Mouse (Mus musculus) forebrain, embryonic 10.5 days (tissue): ENCODE data around the gene Myo9b. TPM values are rescaled to one million over a fixed set of nuclear protein-coding genes. Genes with fewer than 3 reads are reported as not detected.

ENCODE experiments used
- DNase-seq: peaks from one replicate; pipeline ENCODE4 v3.0.0-alpha.2; 2017; ENCODE audit warnings: low spot score; ENCODE audit errors: extremely low spot score
- H3K27ac ChIP-seq: fragments of 300-500 bp; sonication (generic); 2 replicates; pipeline ENCODE4 v1.5.1; 2016; ENCODE audit warnings: mild to moderate bottlenecking
- H3K27me3 ChIP-seq: fragments of 300-500 bp; sonication (generic); 2 replicates; pipeline ENCODE4 v1.6.1; 2016; ENCODE audit warnings: mild to moderate bottlenecking; ENCODE audit not compliant: poor library complexity, severe bottlenecking
- H3K36me3 ChIP-seq: fragments of 300-500 bp; sonication (generic); replicated peaks from 2 replicates; pipeline ENCODE4 v1.6.1; 2016; ENCODE audit warnings: mild to moderate bottlenecking, moderate library complexity
- H3K4me1 ChIP-seq: fragments of 300-500 bp; sonication (generic); 2 replicates; pipeline ENCODE4 v1.6.1; 2016
- H3K4me3 ChIP-seq: fragments of 300-500 bp; sonication (generic); 2 replicates; pipeline ENCODE4 v1.5.1; 2016; ENCODE audit warnings: mild to moderate bottlenecking, moderate library complexity
- H3K9me3 ChIP-seq: fragments of 300-500 bp; sonication (generic); 2 replicates; pipeline ENCODE4 v1.6.1; 2016; ENCODE audit warnings: mild to moderate bottlenecking, moderate library complexity
- WGBS: fragments of 180-500 bp; shearing (Covaris S2); methylation state at CpG from one replicate; pipeline ENCODE4 v1.1.7; 2016; 5-methylcytosine and 5-hydroxymethylcytosine counted together
- polyA plus RNA-seq: library from polyadenylated mRNA; unstranded; fragments of >200 nt; fragmentation: Nextera tagmentation; extraction: Ambion mirVana; gene quantifications from 2 replicates; pipeline ENCODE4 v1.2.1, GENCODE M21; 2016

Myo9b gene
- polyA plus RNA-seq, 1 experiment from 2014 or later: 26.0 TPM

DNA sequence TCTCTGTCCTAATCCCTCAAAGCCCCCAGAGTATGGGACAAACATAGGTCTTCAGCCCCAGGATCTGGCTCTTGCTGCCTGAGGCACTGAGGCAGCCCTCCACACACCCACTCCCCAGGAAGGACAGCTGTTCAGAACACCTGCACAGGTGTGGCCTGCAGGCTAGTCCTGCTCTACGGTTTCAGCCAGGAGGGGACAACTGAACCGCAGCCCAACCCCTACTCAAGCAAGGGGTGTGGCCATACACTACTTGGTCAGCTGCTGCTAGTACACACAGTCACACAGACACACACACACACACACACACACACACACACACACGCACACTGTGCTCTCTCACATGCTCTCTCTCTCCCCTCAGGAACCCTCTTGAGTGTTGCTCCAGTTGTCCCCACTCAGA, 111.3 kb downstream of the Myo9b start:
- peak overlapping the region; percentile 71; the same call in 1 of the 2 replicates for H3K4me3 ChIP-seq

DNA sequence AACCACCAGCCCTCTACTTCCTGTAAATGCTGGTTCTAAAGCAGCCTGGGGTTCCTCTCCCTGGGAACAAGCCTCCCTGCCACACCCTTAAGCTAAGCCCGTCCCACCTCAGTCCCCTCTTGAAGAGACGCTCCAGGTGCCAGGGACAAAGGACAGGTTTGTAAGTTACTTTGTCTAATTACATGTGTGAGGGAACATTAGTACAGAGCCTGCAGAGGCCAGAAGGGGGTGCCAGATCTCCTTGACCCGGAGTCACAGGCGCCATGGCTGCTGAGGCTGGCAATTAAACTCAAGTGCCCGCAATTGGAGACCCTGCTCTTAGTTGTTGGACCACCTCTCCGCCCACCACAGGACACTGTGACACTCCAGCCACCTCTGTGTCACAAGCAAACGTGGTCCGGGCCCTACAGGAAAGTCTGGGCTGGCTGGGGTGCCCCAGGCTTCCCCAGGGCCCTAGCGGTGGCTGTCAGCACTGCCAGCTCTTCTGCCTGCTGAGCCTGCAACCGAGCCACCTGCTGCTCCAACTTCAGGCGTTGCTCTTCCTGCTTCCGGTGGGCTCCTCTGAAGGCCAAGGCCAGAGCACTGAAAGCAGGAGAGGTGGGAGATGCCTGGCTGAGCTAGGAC, 112.8 kb downstream of the Myo9b start:
- DNase-seq: no peak
- Histone ChIP-seq H3K36me3 (no peaks in the 10 kb centered on the region), H3K4me1 (peaks cover 37% of the 10 kb centered on the region), H3K27ac (peak overlapping the region; percentile 48), H3K27me3 (no peaks in the 10 kb centered on the region), H3K9me3 (no peaks in the 10 kb centered on the region), H3K4me3 (peak overlapping the region; percentile 6; the same call in 1 of the 2 replicates)
- WGBS: 76% methylated on average over 12 of the region's 12 CpGs

More for the DNA sequence above, 111.3 kb downstream of the Myo9b start:
- H3K9me3 ChIP-seq: no peaks in the 10 kb centered on the region
- DNase-seq: no peak
- H3K36me3 ChIP-seq: peaks cover 4% of the 10 kb centered on the region
- H3K4me1 ChIP-seq: peaks cover 52% of the 10 kb centered on the region
- H3K27ac ChIP-seq: peak overlapping the region; percentile 98
- 52% methylated on average over 3 of the region's 3 CpGs for WGBS
- no peaks in the 10 kb centered on the region for H3K27me3 ChIP-seq

DNA sequence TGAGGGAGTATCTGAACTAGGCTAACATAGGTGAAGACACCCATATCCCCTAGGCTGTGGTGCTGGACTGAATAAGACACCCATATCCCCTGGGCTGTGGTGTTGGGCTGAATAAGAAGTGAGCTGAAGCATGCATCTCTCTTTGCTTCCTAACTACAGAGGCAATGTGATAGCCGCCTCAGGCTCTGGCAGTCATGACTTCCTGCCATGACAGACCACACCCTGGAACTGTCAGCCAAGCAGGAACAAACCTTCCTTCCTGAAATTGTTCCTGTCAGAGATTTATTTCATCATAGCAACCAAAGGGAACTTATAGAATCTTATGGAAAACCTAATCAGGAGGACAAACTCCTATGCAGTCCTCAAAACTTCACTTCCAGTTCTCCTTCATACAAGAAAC, 115.8 kb downstream of the Myo9b start:
- Histone ChIP-seq H3K27me3 (no peaks in the 10 kb centered on the region), H3K36me3 (no peaks in the 10 kb centered on the region), H3K4me1 (peaks cover 24% of the 10 kb centered on the region), H3K4me3 (no peak overlapping the region), H3K9me3 (no peaks in the 10 kb centered on the region), H3K27ac (no peak overlapping the region)
- no peak for DNase-seq
- WGBS: 78% methylated on average over 1 of the region's 1 CpGs

DNA sequence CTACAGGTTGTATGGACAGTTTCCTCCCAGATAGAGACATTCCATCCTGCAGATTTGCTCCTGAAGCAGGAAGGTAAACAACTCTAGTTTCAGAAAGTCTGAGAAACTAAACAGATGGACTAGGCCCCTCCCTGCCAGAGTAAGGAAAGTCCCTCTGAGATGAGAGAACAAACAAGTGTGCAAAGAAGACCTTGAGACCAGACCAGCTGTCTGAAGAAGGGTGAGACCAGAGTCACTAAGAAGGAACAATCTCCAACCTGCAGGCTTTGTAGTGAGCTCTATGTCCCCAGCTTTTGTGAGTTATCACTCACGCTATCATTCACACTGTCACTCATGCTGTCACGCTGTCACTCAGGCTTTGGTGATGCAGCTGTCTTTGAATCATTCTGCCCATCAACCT, 119.2 kb downstream of the Myo9b start:
- Histone ChIP-seq H3K9me3 (no peaks in the 10 kb centered on the region), H3K4me3 (no peak overlapping the region), H3K27me3 (no peaks in the 10 kb centered on the region), H3K36me3 (no peaks in the 10 kb centered on the region), H3K27ac (no peak overlapping the region), H3K4me1 (peaks cover 18% of the 10 kb centered on the region)
- DNase-seq: no peak
- WGBS: 86% methylated on average over 2 of the region's 2 CpGs

DNA sequence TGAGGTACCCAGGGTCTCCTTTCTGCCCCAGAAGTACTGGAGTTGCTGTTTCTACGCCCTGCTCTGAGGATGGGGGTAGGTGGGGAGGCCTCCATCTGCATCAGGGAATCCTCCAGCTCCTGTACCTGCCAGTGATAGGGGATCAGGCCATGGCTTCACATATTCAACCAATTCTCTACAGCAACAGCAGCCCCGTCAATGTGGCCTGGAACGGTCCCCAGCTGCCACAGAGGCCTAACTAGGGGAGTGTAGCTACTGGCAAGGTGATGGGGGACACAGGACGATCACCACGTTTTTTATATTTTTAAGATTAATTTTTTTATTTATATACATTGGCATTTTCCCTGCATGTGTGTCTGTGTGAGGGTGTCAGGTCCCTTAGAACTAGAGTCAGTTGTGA, 119.9 kb downstream of the Myo9b start:
- Histone ChIP-seq H3K4me1 (peaks cover 22% of the 10 kb centered on the region), H3K4me3 (no peak overlapping the region), H3K9me3 (no peaks in the 10 kb centered on the region), H3K36me3 (no peaks in the 10 kb centered on the region), H3K27me3 (no peaks in the 10 kb centered on the region), H3K27ac (no peak overlapping the region)
- DNase-seq: no peak
- WGBS: 77% methylated on average over 5 of the region's 5 CpGs

DNA sequence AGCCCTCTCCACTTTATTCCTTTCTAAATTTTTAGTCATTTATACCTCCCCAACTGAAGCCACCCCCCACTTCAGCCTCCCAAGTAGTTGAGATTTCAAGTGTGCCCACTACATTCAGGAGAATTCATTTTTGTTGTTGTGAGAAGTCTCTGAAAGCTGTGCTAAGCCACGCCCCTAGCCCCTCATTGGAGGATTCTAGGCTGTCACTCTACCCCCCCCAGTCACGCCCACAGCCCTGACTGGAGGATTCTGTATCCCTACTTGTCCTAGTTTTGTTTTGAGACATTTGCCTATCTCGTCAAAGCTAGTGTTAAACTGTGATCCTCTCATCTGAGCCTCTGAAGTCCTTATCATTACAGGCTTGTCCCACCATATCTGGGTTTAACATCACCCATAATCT, 120.4 kb downstream of the Myo9b start:
- H3K27me3 ChIP-seq: no peaks in the 10 kb centered on the region
- peaks cover 27% of the 10 kb centered on the region for H3K4me1 ChIP-seq
- no peaks in the 10 kb centered on the region for H3K36me3 ChIP-seq
- DNase-seq: no peak
- no peaks in the 10 kb centered on the region for H3K9me3 ChIP-seq
- H3K4me3 ChIP-seq: peak overlapping the region; percentile 27
- H3K27ac ChIP-seq: 0 out of 2 replicates have a peak overlapping the region, but pooled peaks have one; percentile 20
- WGBS: 13% methylated on average over 3 of the region's 3 CpGs

DNA sequence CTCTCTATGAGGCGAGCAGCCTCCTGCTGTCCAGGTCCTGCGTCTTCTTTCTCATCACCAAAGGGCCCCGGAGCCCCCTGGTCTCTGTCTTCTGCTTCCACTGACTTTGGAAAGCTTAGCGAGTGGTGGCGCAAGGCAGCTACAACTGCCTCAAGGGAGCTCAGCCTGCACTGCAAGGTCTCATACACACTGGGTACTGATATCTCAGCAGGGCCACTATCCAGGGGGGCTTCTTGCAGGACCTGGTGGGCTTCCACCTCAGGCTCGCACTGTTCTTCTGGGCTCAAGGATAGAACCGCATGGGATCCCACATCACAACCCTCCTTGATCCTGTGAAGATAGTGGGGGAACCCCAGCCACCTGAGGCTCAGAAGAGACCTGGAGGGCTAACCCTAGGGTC, 122.0 kb downstream of the Myo9b start:
- Histone ChIP-seq H3K36me3 (peaks cover 14% of the 10 kb centered on the region), H3K27me3 (no peaks in the 10 kb centered on the region), H3K4me1 (peaks cover 27% of the 10 kb centered on the region), H3K9me3 (no peaks in the 10 kb centered on the region), H3K27ac (peak overlapping the region; percentile 54; the same call in 1 of the 2 replicates), H3K4me3 (peak overlapping the region; percentile 15)
- no peak for DNase-seq
- WGBS: 88% methylated on average over 7 of the region's 7 CpGs

DNA sequence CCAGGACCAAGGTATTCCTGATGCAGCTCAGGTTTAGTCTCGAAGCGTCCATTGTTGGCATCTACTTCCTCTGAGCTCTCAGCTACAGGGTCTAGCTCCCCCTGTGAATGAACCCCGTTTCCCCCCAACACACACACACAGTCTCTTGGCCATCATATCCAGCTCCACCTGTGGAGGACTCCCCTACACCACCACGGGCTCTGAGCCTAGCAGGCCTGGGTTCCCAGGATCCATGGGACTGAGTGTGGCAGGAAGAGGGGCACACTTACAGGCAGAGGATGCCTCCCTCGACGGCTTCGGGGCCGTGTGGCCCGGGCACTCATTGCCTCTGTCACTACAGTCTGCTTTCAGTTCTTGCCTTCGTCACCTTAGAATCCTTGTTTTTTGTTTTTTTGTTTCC, 122.6 kb downstream of the Myo9b start:
- peak overlapping the region; percentile 54; the same call in 1 of the 2 replicates for H3K27ac ChIP-seq
- H3K4me3 ChIP-seq: no peak overlapping the region; the same call in 1 of the 2 replicates
- H3K27me3 ChIP-seq: no peaks in the 10 kb centered on the region
- DNase-seq: no peak
- 89% methylated on average over 10 of the region's 10 CpGs for whole genome bisulfite sequencing
- H3K36me3 ChIP-seq: peaks cover 20% of the 10 kb centered on the region
- H3K4me1 ChIP-seq: peaks cover 27% of the 10 kb centered on the region
- H3K9me3 ChIP-seq: no peaks in the 10 kb centered on the region

DNA sequence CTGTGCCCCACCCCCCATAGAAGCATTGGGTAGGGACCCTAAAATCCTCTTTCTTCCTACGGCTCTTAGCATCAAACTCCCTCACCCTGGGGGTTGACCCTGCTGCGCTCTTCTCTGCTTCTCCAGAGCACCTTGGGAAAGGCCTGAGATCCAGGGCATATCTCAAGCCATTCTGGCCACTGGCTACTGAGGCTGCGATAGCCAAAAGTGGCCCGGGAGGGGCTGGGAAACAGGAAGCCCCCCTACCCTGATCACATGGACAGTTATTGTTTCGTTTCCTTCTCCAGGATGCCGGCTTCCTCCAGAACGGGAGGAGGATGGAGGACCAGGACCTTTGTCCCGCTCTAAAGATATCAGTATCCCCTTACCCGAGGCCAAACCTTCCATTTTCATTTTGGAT, 123.1 kb downstream of the Myo9b start, which contains the start of gene Ushbp1:
TSS of gene Ushbp1 (minus strand) at position 174 of the 400 bp plus-strand sequence.
- H3K4me1 ChIP-seq: peaks cover 27% of the 10 kb centered on the region
- H3K9me3 ChIP-seq: no peaks in the 10 kb centered on the region
- no peaks in the 10 kb centered on the region for H3K27me3 ChIP-seq
- peak within 1 kb of the TSS; percentile 87 for H3K27ac ChIP-seq
- peak within 1 kb of the TSS; percentile 79 for H3K4me3 ChIP-seq
- whole genome bisulfite sequencing: 84% methylated on average over 9 of the region's 9 CpGs
- no peak for DNase-seq
- peaks cover 25% of the 10 kb centered on the region for H3K36me3 ChIP-seq

DNA sequence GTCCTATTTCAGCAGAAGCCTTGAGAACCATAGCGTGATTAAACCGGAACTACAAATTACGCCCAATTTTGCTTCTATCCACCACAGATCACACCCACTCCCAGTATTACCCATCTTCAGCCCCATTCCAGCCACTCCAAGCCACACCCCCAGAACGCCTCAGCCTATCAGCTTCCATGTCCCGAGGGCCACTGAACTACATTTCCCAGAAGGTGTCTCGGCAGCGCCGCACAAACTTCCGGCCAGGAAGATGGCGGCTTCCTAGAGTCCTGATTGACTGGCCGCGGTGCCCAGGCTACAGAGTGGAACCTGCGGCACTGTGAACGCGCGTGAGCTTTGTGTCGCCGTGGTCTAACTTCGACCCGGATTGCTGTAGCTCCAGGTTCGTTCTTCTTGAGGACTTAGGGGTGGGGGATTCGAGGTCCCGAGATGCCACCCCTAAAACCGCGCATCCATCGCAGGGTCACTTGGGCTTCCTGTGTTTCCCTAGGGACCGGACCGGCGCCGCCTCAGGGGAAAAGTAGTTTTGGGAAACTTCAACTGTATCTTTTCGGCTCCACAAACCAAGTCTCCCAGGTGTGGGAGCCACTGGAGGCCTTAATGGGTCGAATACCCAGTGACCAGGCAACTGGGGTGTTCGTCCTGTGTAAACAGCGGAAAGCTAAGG, 124.3 kb downstream of the Myo9b start, which contains the start of gene Babam1:
TSS of gene Babam1 (plus strand) at position 223 of the 667 bp plus-strand sequence.
- H3K4me3 ChIP-seq: peak within 1 kb of the TSS; percentile 79
- peaks cover 27% of the 10 kb centered on the region for H3K4me1 ChIP-seq
- DNase-seq: peak; percentile 93
- 1% methylated on average over 34 of the region's 34 CpGs for WGBS
- no peaks in the 10 kb centered on the region for H3K9me3 ChIP-seq
- no peaks in the 10 kb centered on the region for H3K27me3 ChIP-seq
- H3K36me3 ChIP-seq: peaks cover 33% of the 10 kb centered on the region
- H3K27ac ChIP-seq: peak within 1 kb of the TSS; percentile 87

DNA sequence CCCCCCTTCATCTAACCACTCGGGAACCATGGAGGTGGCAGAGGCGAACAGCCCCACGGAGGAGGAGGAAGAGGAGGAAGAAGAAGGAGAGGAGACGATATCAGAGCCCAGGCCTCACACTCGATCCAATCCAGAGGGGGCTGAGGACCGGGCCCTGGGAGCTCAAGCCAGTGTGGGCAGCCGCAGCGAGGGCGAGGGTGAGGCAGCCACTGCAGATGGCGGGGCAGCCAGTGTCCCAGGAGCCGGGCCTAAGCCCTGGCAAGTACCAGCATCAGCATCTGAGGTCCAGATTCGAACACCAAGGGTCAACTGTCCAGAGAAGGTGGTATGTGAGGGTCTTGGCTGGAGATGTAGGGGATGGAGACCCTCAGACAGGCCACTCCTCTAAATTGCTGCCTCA, 125.2 kb downstream of the Myo9b start:
- Histone ChIP-seq H3K4me3 (peak overlapping the region; percentile 79), H3K36me3 (peaks cover 37% of the 10 kb centered on the region), H3K4me1 (peaks cover 23% of the 10 kb centered on the region), H3K27ac (no peak overlapping the region; the same call in 1 of the 2 replicates), H3K27me3 (no peaks in the 10 kb centered on the region), H3K9me3 (no peaks in the 10 kb centered on the region)
- 84% methylated on average over 12 of the region's 12 CpGs for WGBS
- DNase-seq: no peak

DNA sequence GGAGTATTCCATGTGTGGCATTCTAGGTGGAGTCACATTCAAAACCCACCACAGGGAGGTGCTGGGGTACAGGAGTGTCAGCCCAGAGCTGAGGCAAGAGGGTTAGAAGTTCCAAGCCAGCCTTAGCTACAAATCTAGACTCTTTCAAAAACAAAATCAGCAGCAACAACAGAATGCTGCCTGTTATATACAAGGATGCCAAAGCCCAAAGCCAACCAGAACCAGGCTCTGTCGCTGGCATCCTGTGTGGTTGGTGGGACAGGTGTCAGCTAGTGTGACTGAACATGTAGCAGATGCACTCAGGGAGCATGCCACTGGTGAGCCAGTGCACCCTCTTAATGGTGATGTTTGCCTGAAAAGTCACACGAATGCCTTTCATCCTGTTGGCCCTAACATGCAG, 128.3 kb downstream of the Myo9b start:
- WGBS: 95% methylated on average over 2 of the region's 2 CpGs
- no peaks in the 10 kb centered on the region for H3K27me3 ChIP-seq
- H3K27ac ChIP-seq: no peak overlapping the region
- H3K36me3 ChIP-seq: peaks cover 47% of the 10 kb centered on the region
- no peak for DNase-seq
- H3K4me3 ChIP-seq: no peak overlapping the region
- H3K4me1 ChIP-seq: peaks cover 25% of the 10 kb centered on the region
- H3K9me3 ChIP-seq: no peaks in the 10 kb centered on the region

DNA sequence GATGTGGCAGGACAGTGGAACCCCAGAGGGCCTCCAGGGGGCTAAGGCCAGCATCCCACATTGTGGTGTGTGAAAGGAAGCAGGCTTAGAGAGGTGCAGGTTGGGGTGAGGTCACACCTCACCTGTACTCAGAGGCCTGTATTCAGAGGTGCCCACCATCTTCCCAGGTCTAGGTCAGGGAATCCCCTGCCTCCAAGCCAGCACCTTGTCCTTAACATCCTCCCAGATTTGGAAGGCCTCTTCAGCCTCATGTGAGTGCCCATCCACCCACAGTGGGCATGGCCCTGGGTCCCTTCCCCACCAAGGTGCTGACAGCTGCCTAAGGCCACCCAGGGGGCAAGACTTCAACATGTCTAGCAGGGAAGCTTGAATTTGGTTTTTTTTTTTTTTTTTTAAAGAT, 128.9 kb downstream of the Myo9b start:
- no peak overlapping the region for H3K4me3 ChIP-seq
- no peaks in the 10 kb centered on the region for H3K27me3 ChIP-seq
- peaks cover 47% of the 10 kb centered on the region for H3K36me3 ChIP-seq
- no peaks in the 10 kb centered on the region for H3K9me3 ChIP-seq
- no peak overlapping the region for H3K27ac ChIP-seq
- peaks cover 26% of the 10 kb centered on the region for H3K4me1 ChIP-seq
- DNase-seq: no peak
